ENCODE assay signal across 18 mouse cellular contexts in the genomic region with DNA sequence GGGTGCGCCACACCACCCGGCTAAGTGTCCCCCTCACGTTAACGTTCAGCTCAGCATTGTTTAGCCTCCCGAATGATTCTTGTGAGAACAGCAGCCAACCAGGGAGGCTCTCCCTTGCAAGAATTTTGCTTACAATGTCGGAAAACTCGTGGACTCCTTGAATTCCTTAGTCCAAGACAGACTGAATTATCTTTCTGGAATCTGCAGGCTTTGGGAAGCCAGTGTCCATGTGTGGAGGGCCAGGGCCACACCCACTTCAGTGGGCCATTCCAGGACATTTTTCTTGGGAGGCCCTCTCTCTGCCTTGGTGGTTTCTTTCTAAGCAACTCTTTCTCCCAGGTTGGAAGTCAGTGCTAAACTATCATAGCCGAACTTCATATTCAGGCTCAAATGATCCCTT. TPM values are rescaled to one million over a fixed set of nuclear protein-coding genes. Genes with fewer than 3 reads are reported as not detected.
DNase-seq lines count a peak whose midpoint lies in the region; ATAC-seq and TF ChIP-seq lines count a peak whose summit lies in the region.
"Had no signal": no experiment of that assay in that cellular context is flagged by ENCODE, and none has a peak within 500 bp of the region (broad histone marks: within the 10 kb centered on the region; RNA-seq: fewer than 3 reads in every experiment).

No protein-coding gene starts in this region.

- H3K27me3 ChIP-seq in lung, embryonic 16.5 days (ENCODE audit: control insufficient read depth, insufficient read depth, low read depth, low read length): no peaks in the 10 kb centered on the region
- H3K27me3 ChIP-seq in limb, embryonic 13.5 days: no peaks in the 10 kb centered on the region
- H3K27me3 ChIP-seq: neural tube, embryonic 12.5 days had no signal

- H3K9ac ChIP-seq in lung, embryonic 16.5 days (ENCODE audit: low read length): no peak overlapping the region
- H3K9ac ChIP-seq in limb, embryonic 13.5 days: no peak overlapping the region
- H3K9ac ChIP-seq: forebrain, postnatal 0 days; liver, postnatal 0 days; neural tube, embryonic 12.5 days had no signal

- no peak for ATAC-seq in lung, embryonic 16.5 days (ENCODE audit: low read depth)
- no peak for ATAC-seq in limb, embryonic 13.5 days (ENCODE audit: low FRiP score, low read depth)
- no peak for ATAC-seq in megakaryocyte progenitor cell, adult 5-6 weeks (replicated peaks; ENCODE audit: poor library complexity)
- ATAC-seq: forebrain, postnatal 0 days; inflammation-experienced regulatory T-cells, adult 6 months; liver, postnatal 0 days had no signal

- H3K36me3 ChIP-seq in lung, embryonic 16.5 days (ENCODE audit: control insufficient read depth, insufficient read depth, low read length): no peaks in the 10 kb centered on the region
- H3K36me3 ChIP-seq in limb, embryonic 13.5 days: no peaks in the 10 kb centered on the region
- H3K36me3 ChIP-seq: neural tube, embryonic 12.5 days had no signal

- peaks cover 18% of the 10 kb centered on the region for H3K4me1 ChIP-seq in lung, embryonic 16.5 days (replicated peaks; ENCODE audit: control insufficient read depth, insufficient read depth, low read length)
- peaks cover 29% of the 10 kb centered on the region for H3K4me1 ChIP-seq in limb, embryonic 13.5 days

- no peak overlapping the region for H3K4me3 ChIP-seq in lung, embryonic 16.5 days (ENCODE audit: low read length)
- H3K4me3 ChIP-seq in limb, embryonic 13.5 days: no peak overlapping the region
- no peak overlapping the region for H3K4me3 ChIP-seq in layer of hippocampus, adult 2 months
- H3K4me3 ChIP-seq: megakaryocyte, embryonic 14.5 days; neural tube, embryonic 12.5 days had no signal

- 61% methylated on average over 8 of the region's 8 CpGs for WGBS in lung, embryonic 16.5 days
- 81% methylated on average over 8 of the region's 8 CpGs for WGBS in limb, embryonic 13.5 days

- peak overlapping the region; percentile 88; the same call in 1 of the 2 replicates for H3K27ac ChIP-seq in lung, embryonic 16.5 days (ENCODE audit: low read length)
- H3K27ac ChIP-seq in limb, embryonic 13.5 days: peak overlapping the region; percentile 78; the same call in 1 of the 2 replicates
- no peak overlapping the region for H3K27ac ChIP-seq in layer of hippocampus, adult 2 months
- H3K27ac ChIP-seq: neural tube, embryonic 12.5 days had no signal

- no peak for TF ChIP-seq CTCF in layer of hippocampus, adult 2 months (conservative IDR thresholded peaks at IDR 0.05)

- H3K9me3 ChIP-seq in lung, embryonic 16.5 days (ENCODE audit: control insufficient read depth, low read length): no peaks in the 10 kb centered on the region
- no peaks in the 10 kb centered on the region for H3K9me3 ChIP-seq in limb, embryonic 13.5 days
- H3K9me3 ChIP-seq: megakaryocyte, embryonic 14.5 days; neural tube, embryonic 12.5 days had no signal

- H3K4me2 ChIP-seq in lung, embryonic 16.5 days (ENCODE audit: low read depth, low read length): no peak overlapping the region
- no peak overlapping the region for H3K4me2 ChIP-seq in limb, embryonic 13.5 days (replicated peaks)
- H3K4me2 ChIP-seq: neural tube, embryonic 12.5 days had no signal

- DNase-seq in gastrocnemius, postnatal 25 days: peak; percentile 44
- no peak for DNase-seq in gastrocnemius, postnatal 10 days
- DNase-seq in lung, adult 18-20 months: no peak
- no peak for DNase-seq in layer of hippocampus, adult 2 months (ENCODE audit: low spot score in 2 of 2)
- DNase-seq: adrenal gland, adult 8-10 months; cerebellum, adult 11-12 months; cerebellum, postnatal 36 days; forebrain, postnatal 0 days; layer of hippocampus, postnatal 36 days; liver, postnatal 0 days; right cerebral cortex, postnatal 4 days; thymus, postnatal 14 days had no signal

RNA-seq across cellular contexts. Expression of gene Vps8, which starts 46.6 kb away (rescaled TPM):
- total RNA-seq in gastrocnemius, postnatal 25 days (2021): 1 to 10 TPM; 6.4 to 6.6 TPM
- total RNA-seq in gastrocnemius, postnatal 10 days (2021): 10 to 100 TPM; 10.6 to 12.2 TPM
- polyA plus RNA-seq in lung, embryonic 16.5 days (2015; fragmentation: Nextera tagmentation; extraction: Ambion mirVana): 13.3 and 16.4 TPM in 2 replicates
- 11.7 and 14.3 TPM in 2 replicates for polyA plus RNA-seq in limb, embryonic 13.5 days (2015; fragmentation: Nextera tagmentation; extraction: Ambion mirVana)
- total RNA-seq in layer of hippocampus, adult 2 months (2021): 10 to 100 TPM; 55.1 to 55.9 TPM
- 16.8 and 33.0 TPM in 2 replicates for total RNA-seq in megakaryocyte progenitor cell, adult 5-6 weeks (2015)
- total RNA-seq in megakaryocyte progenitor cell, adult 5-6 weeks (2017): 26.9 and 27.4 TPM in 2 replicates
